Mouse (Mus musculus) NIH3T3 (cell line): ENCODE results near the gene Gpank1.

ENCODE experiments used
- DNase-seq: peaks from one replicate; pipeline ENCODE4 v3.0.0-alpha.2; 2012; ENCODE audit warnings: low read depth

Gpank1 gene

GRCm38 (mm10) chr17:35159638-35160037 lies 38.4 kb downstream of the Gpank1 start:
- no peak for DNase-seq

GRCm38 (mm10) chr17:35161421-35161820 lies 40.2 kb downstream of the Gpank1 start:
- no peak for DNase-seq

GRCm38 (mm10) chr17:35162121-35162520 lies 40.9 kb downstream of the Gpank1 start:
- no peak for DNase-seq

- peak; percentile 62 for DNase-seq
These were observed 41.5 kb downstream of the Gpank1 start for GRCm38 (mm10) chr17:35162730-35163129.

- DNase-seq: peak; percentile 34
These were observed 42.2 kb downstream of the Gpank1 start for GRCm38 (mm10) chr17:35163326-35164081.

- no peak for DNase-seq
These were observed 42.9 kb downstream of the Gpank1 start for GRCm38 (mm10) chr17:35164218-35164567.

GRCm38 (mm10) chr17:35164568-35165450 lies 43.6 kb downstream of the Gpank1 start, which contains the start of gene Prrc2a:
Gene Prrc2a (minus strand): TSS chr17:35164897.
- peak; percentile 99 for DNase-seq

- DNase-seq: no peak
These were observed 44.3 kb downstream of the Gpank1 start for GRCm38 (mm10) chr17:35165451-35166155.

GRCm38 (mm10) chr17:35166352-35167035 lies 45.2 kb downstream of the Gpank1 start:
- peak; percentile 82 for DNase-seq

GRCm38 (mm10) chr17:35167794-35168193 lies 46.5 kb downstream of the Gpank1 start:
- DNase-seq: no peak

- peak; percentile 84 for DNase-seq
These were observed 47.4 kb downstream of the Gpank1 start for GRCm38 (mm10) chr17:35168541-35169207.

- no peak for DNase-seq
These were observed 51.4 kb downstream of the Gpank1 start for GRCm38 (mm10) chr17:35172445-35173234.

- no peak for DNase-seq
These were observed 52.1 kb downstream of the Gpank1 start for GRCm38 (mm10) chr17:35173329-35173728.
